Mouse (Mus musculus) heart, embryonic 15.5 days (tissue): ENCODE measurements around the gene Gemin5. TPM values are rescaled to one million over a fixed set of nuclear protein-coding genes. Genes with fewer than 3 reads are reported as not detected.
"Not testable (repeated sequence)": the region's sequence is repeated elsewhere in the genome, so short reads cannot be mapped to it uniquely, and the experiment has no call there.

Experiments used
- ATAC-seq: fragments of 200-750 bp; cut with Nextera tagmentation; replicated peaks from 2 replicates; pipeline ENCODE4 v1.8.0; 2017; ENCODE audit warnings: low read depth, moderate TSS enrichment; ENCODE audit not compliant: insufficient number of reproducible peaks, insufficient read depth, low FRiP score
- H3K27ac ChIP-seq: fragments of 300-500 bp; sonication (generic); 2 replicates; pipeline ENCODE4 v1.5.1; 2015; ENCODE audit warnings: mild to moderate bottlenecking, inconsistent platforms
- H3K27me3 ChIP-seq: fragments of 300-500 bp; sonication (generic); 2 replicates; pipeline ENCODE4 v1.6.1; 2015; ENCODE audit warnings: inconsistent platforms
- H3K36me3 ChIP-seq: fragments of 300-500 bp; sonication (generic); 2 replicates; pipeline ENCODE4 v1.6.1; 2015; ENCODE audit warnings: mild to moderate bottlenecking, inconsistent platforms
- H3K4me1 ChIP-seq: fragments of 300-500 bp; sonication (generic); replicated peaks from 2 replicates; pipeline ENCODE4 v1.6.1; 2015; ENCODE audit warnings: inconsistent platforms
- H3K4me2 ChIP-seq: fragments of 300-500 bp; sonication (generic); 2 replicates; pipeline ENCODE4 v1.6.1; 2015; ENCODE audit warnings: inconsistent platforms, mild to moderate bottlenecking, moderate library complexity
- H3K4me3 ChIP-seq: fragments of 300-500 bp; sonication (generic); 2 replicates; pipeline ENCODE4 v1.5.1; 2015; ENCODE audit warnings: mild to moderate bottlenecking, inconsistent platforms
- H3K9ac ChIP-seq: fragments of 300-500 bp; sonication (generic); 2 replicates; pipeline ENCODE4 v1.6.1; 2015; ENCODE audit warnings: mild to moderate bottlenecking, inconsistent platforms
- H3K9me3 ChIP-seq: fragments of 300-500 bp; sonication (generic); replicated peaks from 2 replicates; pipeline ENCODE4 v1.6.1; 2016; ENCODE audit warnings: inconsistent platforms
- WGBS: fragments of 180-500 bp; shearing (Covaris S2); methylation state at CpG from one replicate; pipeline ENCODE4 v1.1.7; 2015; ENCODE audit warnings: mixed read lengths; 5-methylcytosine and 5-hydroxymethylcytosine counted together
- polyA plus RNA-seq: library from polyadenylated mRNA; unstranded; fragments of >200 nt; fragmentation: Nextera tagmentation; extraction: Ambion mirVana; gene quantifications from 2 replicates; pipeline ENCODE4 v1.2.1, GENCODE M21; 2015

Gemin5 gene
- polyA plus RNA-seq, 1 experiment from 2014 or later: 9.6 TPM

GRCm38 (mm10) chr11:58199229-58200037 lies 31.1 kb upstream of the Gemin5 start, which contains the start of the genes Igtp and Irgm2:
Gene Igtp, plus strand, starts transcription at chr11:58199556.
Gene Irgm2, plus strand, starts transcription at chr11:58199618.
- ATAC-seq: peak; percentile 71
- H3K4me1 ChIP-seq: peaks cover 20% of the 10 kb centered on the region
- H3K9ac ChIP-seq: peak within 1 kb of the TSS; percentile 55
- peak within 1 kb of the TSS; percentile 77 for H3K27ac ChIP-seq
- not testable (repeated sequence) for H3K36me3 ChIP-seq, H3K9me3 ChIP-seq, H3K27me3 ChIP-seq
- peak within 1 kb of the TSS; percentile 70 for H3K4me2 ChIP-seq
- H3K4me3 ChIP-seq: peak within 1 kb of the TSS; percentile 78
- WGBS: 4% methylated on average over 14 of the region's 15 CpGs

GRCm38 (mm10) chr11:58198663-58199062 lies 30.3 kb upstream of the Gemin5 start:
- H3K4me3 ChIP-seq: peak overlapping the region; percentile 78
- no peaks in the 10 kb centered on the region for H3K36me3 ChIP-seq
- no peaks in the 10 kb centered on the region for H3K9me3 ChIP-seq
- H3K4me1 ChIP-seq: peaks cover 25% of the 10 kb centered on the region
- H3K4me2 ChIP-seq: peak overlapping the region; percentile 70
- H3K9ac ChIP-seq: peak overlapping the region; percentile 55; the same call in 1 of the 2 replicates
- no peak for ATAC-seq
- 88% methylated on average over 4 of the region's 4 CpGs for WGBS
- H3K27me3 ChIP-seq: no peaks in the 10 kb centered on the region
- H3K27ac ChIP-seq: no peak overlapping the region

- Histone ChIP-seq H3K4me3 (no peak overlapping the region), H3K9ac (no peak overlapping the region), H3K9me3 (no peaks in the 10 kb centered on the region), H3K27ac (peak overlapping the region; percentile 77), H3K4me1 (peaks cover 24% of the 10 kb centered on the region), H3K4me2 (peak overlapping the region; percentile 31; the same call in 1 of the 2 replicates), H3K27me3 (no peaks in the 10 kb centered on the region), H3K36me3 (no peaks in the 10 kb centered on the region)
- WGBS: 32% methylated on average over 4 of the region's 4 CpGs
- ATAC-seq: no peak
These were observed 25.7 kb upstream of the Gemin5 start for GRCm38 (mm10) chr11:58193860-58194520.

GRCm38 (mm10) chr11:58193326-58193725 lies 25.0 kb upstream of the Gemin5 start:
- Histone ChIP-seq H3K36me3 (no peaks in the 10 kb centered on the region), H3K4me1 (peaks cover 24% of the 10 kb centered on the region), H3K27me3 (no peaks in the 10 kb centered on the region), H3K9me3 (no peaks in the 10 kb centered on the region), H3K4me3 (no peak overlapping the region), H3K4me2 (peak overlapping the region; percentile 31; the same call in 1 of the 2 replicates), H3K27ac (peak overlapping the region; percentile 77), H3K9ac (no peak overlapping the region)
- peak; percentile 64; the same call in 1 of the 2 replicates for ATAC-seq
- WGBS: 28% methylated on average over 3 of the region's 3 CpGs

- no peak overlapping the region for H3K4me2 ChIP-seq
- H3K36me3 ChIP-seq: no peaks in the 10 kb centered on the region
- no peaks in the 10 kb centered on the region for H3K27me3 ChIP-seq
- no peaks in the 10 kb centered on the region for H3K9me3 ChIP-seq
- H3K27ac ChIP-seq: no peak overlapping the region
- ATAC-seq: no peak
- peaks cover 16% of the 10 kb centered on the region for H3K4me1 ChIP-seq
- no peak overlapping the region for H3K9ac ChIP-seq
- H3K4me3 ChIP-seq: no peak overlapping the region
- WGBS: 90% methylated on average over 6 of the region's 6 CpGs
These were observed 21.3 kb upstream of the Gemin5 start for GRCm38 (mm10) chr11:58189675-58190074.

GRCm38 (mm10) chr11:58183579-58183978 lies 15.2 kb upstream of the Gemin5 start:
- Histone ChIP-seq H3K4me1 (peaks cover 8% of the 10 kb centered on the region), H3K27me3 (no peaks in the 10 kb centered on the region), H3K4me2 (no peak overlapping the region), H3K9ac (no peak overlapping the region), H3K4me3 (no peak overlapping the region), H3K27ac (no peak overlapping the region), H3K36me3 (peaks cover 4% of the 10 kb centered on the region; the same call in 1 of the 2 replicates), H3K9me3 (no peaks in the 10 kb centered on the region)
- ATAC-seq: no peak
- 79% methylated on average over 3 of the region's 3 CpGs for WGBS

GRCm38 (mm10) chr11:58180756-58181155 lies 12.4 kb upstream of the Gemin5 start:
- Histone ChIP-seq H3K9ac (no peak overlapping the region), H3K27me3 (no peaks in the 10 kb centered on the region), H3K4me2 (no peak overlapping the region), H3K9me3 (no peaks in the 10 kb centered on the region), H3K27ac (peak overlapping the region; percentile 5; the same call in 1 of the 2 replicates), H3K4me1 (peaks cover 8% of the 10 kb centered on the region), H3K4me3 (no peak overlapping the region), H3K36me3 (peaks cover 32% of the 10 kb centered on the region)
- WGBS: 83% methylated on average over 7 of the region's 7 CpGs
- no peak for ATAC-seq

- not testable (repeated sequence) for H3K9ac ChIP-seq, H3K27ac ChIP-seq, H3K27me3 ChIP-seq, H3K4me2 ChIP-seq, H3K4me1 ChIP-seq, ATAC-seq, H3K9me3 ChIP-seq, H3K4me3 ChIP-seq
- WGBS: 92% methylated on average over 6 of the region's 6 CpGs
- H3K36me3 ChIP-seq: peaks cover 39% of the 10 kb centered on the region
These were observed 11.6 kb upstream of the Gemin5 start for GRCm38 (mm10) chr11:58179986-58180385.

- H3K9me3 ChIP-seq: no peaks in the 10 kb centered on the region
- WGBS: 28% methylated on average over 3 of the region's 3 CpGs
- H3K36me3 ChIP-seq: peaks cover 42% of the 10 kb centered on the region
These were observed 11.2 kb upstream of the Gemin5 start for GRCm38 (mm10) chr11:58179563-58179962.

GRCm38 (mm10) chr11:58171459-58172091 lies 3.2 kb upstream of the Gemin5 start, which contains the start of gene Mrpl22:
Gene Mrpl22, plus strand, starts transcription at chr11:58171661.
- peak within 1 kb of the TSS; percentile 69 for H3K4me3 ChIP-seq
- under 1% methylated on average over 34 of the region's 34 CpGs for WGBS
- peak; percentile 69 for ATAC-seq

More at GRCm38 (mm10) chr11:58179563-58179962, 11.2 kb upstream of the Gemin5 start:
- ATAC-seq: 0 out of 2 replicates have a peak, but pooled peaks have one; percentile 39
- H3K4me3 ChIP-seq: no peak overlapping the region
- H3K27ac ChIP-seq: no peak overlapping the region
- no peaks in the 10 kb centered on the region for H3K27me3 ChIP-seq
- no peak overlapping the region for H3K9ac ChIP-seq
- H3K4me1 ChIP-seq: peaks cover 8% of the 10 kb centered on the region
- no peak overlapping the region for H3K4me2 ChIP-seq

GRCm38 (mm10) chr11:58169666-58170065 lies 1.3 kb upstream of the Gemin5 start:
- H3K4me1 ChIP-seq: peaks cover 22% of the 10 kb centered on the region
- no peak for ATAC-seq
- peaks cover 37% of the 10 kb centered on the region for H3K36me3 ChIP-seq
- H3K4me2 ChIP-seq: no peak overlapping the region
- H3K9ac ChIP-seq: no peak overlapping the region
- H3K9me3 ChIP-seq: no peaks in the 10 kb centered on the region
- H3K4me3 ChIP-seq: no peak overlapping the region
- H3K27me3 ChIP-seq: no peaks in the 10 kb centered on the region
- no peak overlapping the region for H3K27ac ChIP-seq
- 72% methylated on average over 4 of the region's 4 CpGs for WGBS

More at GRCm38 (mm10) chr11:58171459-58172091, 3.2 kb upstream of the Gemin5 start, which contains the start of gene Mrpl22:
- Histone ChIP-seq H3K36me3 (peaks cover 35% of the 10 kb centered on the region), H3K9ac (peak within 1 kb of the TSS; percentile 66), H3K27ac (peak within 1 kb of the TSS; percentile 6; the same call in 1 of the 2 replicates), H3K4me1 (peaks cover 22% of the 10 kb centered on the region), H3K4me2 (peak within 1 kb of the TSS; percentile 74), H3K27me3 (no peaks in the 10 kb centered on the region), H3K9me3 (no peaks in the 10 kb centered on the region)
